Mouse (Mus musculus) G1E (cell line): ENCODE data around the gene Arfgef2.

Source experiments
- CTCF ChIP-seq: IDR thresholded peaks from 2 replicates; pipeline ENCODE4 v1.5.1; 2012; ENCODE audit warnings: low read depth, low read length, inconsistent platforms, mixed read lengths
- GATA1 ChIP-seq: IDR thresholded peaks from 2 replicates; pipeline ENCODE4 v1.6.1; 2012; ENCODE audit warnings: borderline replicate concordance, low read length, inconsistent platforms, mixed read lengths
- GATA2 ChIP-seq: IDR thresholded peaks from 2 replicates; pipeline ENCODE4 v1.6.1; 2012; ENCODE audit warnings: low read depth, low read length, inconsistent platforms, borderline replicate concordance
- TAL1 ChIP-seq: conservative IDR thresholded peaks from 2 replicates; pipeline ENCODE4 v1.6.1; 2012; ENCODE audit warnings: low read depth, low read length, inconsistent platforms, mixed read lengths

DNA sequence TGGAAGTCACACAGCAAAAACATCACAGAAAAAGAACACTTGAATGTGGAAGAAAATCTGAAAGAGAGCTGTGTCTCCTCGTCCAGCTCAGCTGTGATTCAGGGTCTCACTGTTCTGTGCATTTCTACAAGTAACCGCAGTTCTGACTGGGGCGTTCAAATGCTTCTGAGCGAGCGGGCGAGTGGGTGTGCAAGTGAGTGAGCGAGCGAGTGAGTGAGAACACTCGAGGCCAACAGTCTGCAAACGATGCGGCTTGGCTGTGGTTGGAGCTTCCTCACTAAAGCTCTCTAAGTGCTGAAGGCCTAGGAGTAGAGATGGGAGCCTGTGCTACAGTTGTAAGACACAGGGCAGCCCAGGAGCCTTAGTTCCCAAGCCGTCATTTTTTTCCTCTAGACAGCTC is 22.9 kb downstream of the Arfgef2 start:
- no peak for TF ChIP-seq CTCF
- TF ChIP-seq GATA1: no peak
- TF ChIP-seq GATA2: no peak
- no peak for TF ChIP-seq TAL1
